Mouse (Mus musculus) midbrain, embryonic 11.5 days (tissue): ENCODE measurements at regions not wholly inside any gene's neighbourhood (a gene's known extent, or its start where the extent isn't known, plus 50 kb on each side); places are given as distances from the start of the nearest gene placed in this dataset.

Source experiments
- ATAC-seq: fragments of 200-750 bp; cut with Nextera tagmentation; 2 replicates; pipeline ENCODE4 v1.8.0; 2017; ENCODE audit warnings: moderate TSS enrichment, moderate library complexity; ENCODE audit not compliant: low FRiP score
- DNase-seq: peaks from one replicate; pipeline ENCODE4 v3.0.0; 2015; ENCODE audit warnings: low spot score; ENCODE audit errors: missing footprints
- H3K27ac ChIP-seq: fragments of 300-500 bp; sonication (generic); 2 replicates; pipeline ENCODE4 v1.5.1; 2014; ENCODE audit warnings: low read depth, low read length
- H3K27me3 ChIP-seq: fragments of 300-500 bp; sonication (generic); 2 replicates; pipeline ENCODE4 v1.6.1; 2014; ENCODE audit warnings: mild to moderate bottlenecking, low read length, moderate library complexity, mixed read lengths; ENCODE audit not compliant: control insufficient read depth, insufficient read depth
- H3K36me3 ChIP-seq: fragments of 300-500 bp; sonication (generic); 2 replicates; pipeline ENCODE4 v1.6.1; 2014; ENCODE audit warnings: mild to moderate bottlenecking, low read length, moderate library complexity, mixed read lengths; ENCODE audit not compliant: control insufficient read depth, insufficient read depth
- H3K4me1 ChIP-seq: fragments of 300-500 bp; sonication (generic); 2 replicates; pipeline ENCODE4 v1.6.1; 2014; ENCODE audit warnings: low read length; ENCODE audit not compliant: control insufficient read depth, insufficient read depth
- H3K4me2 ChIP-seq: fragments of 300-500 bp; sonication (generic); 2 replicates; pipeline ENCODE4 v1.6.1; 2014; ENCODE audit warnings: mild to moderate bottlenecking, moderate library complexity
- H3K4me3 ChIP-seq: fragments of 300-500 bp; sonication (generic); 2 replicates; pipeline ENCODE4 v1.5.1; 2014; ENCODE audit warnings: low read depth, low read length
- H3K9ac ChIP-seq: fragments of 300-500 bp; sonication (generic); 2 replicates; pipeline ENCODE4 v1.6.1; 2014; ENCODE audit warnings: low read length
- H3K9me3 ChIP-seq: fragments of 300-500 bp; sonication (generic); 2 replicates; pipeline ENCODE4 v1.6.1; 2016; ENCODE audit warnings: low read length; ENCODE audit not compliant: control insufficient read depth
- WGBS: fragments of 180-500 bp; shearing (Covaris S2); extraction: QIAGEN DNeasy Blood & Tissue Kit; methylation state at CpG from one replicate; pipeline ENCODE4 v1.1.7; 2014; 5-methylcytosine and 5-hydroxymethylcytosine counted together

DNA sequence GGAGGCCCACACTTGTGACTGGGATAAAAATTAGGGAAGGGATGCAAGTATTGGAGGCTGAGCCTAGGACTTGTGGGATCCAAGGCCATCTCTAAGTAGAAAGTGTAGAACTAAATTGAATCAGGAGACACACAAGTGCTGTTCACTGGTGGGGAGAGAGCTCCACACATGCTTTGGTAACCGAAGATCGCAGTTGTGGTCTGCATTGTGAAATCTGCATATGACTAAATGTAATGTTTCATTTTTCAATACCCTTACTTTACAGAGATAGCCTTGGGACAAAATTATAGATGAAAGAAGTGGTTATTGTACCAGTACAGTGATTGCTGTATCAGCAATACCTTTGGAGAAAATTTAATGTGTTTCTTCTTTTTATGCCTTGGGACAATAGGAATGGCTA, 85.6 kb upstream of the Ghr start:
- H3K4me2 ChIP-seq, result no peak overlapping the region
- ATAC-seq (no peak), DNase-seq (no peak)
- 92% methylated on average over 2 of the region's 2 CpGs for WGBS
- H3K27ac ChIP-seq, result no peak overlapping the region
- no peaks in the 10 kb centered on the region for H3K27me3 ChIP-seq
- no peaks in the 10 kb centered on the region for H3K9me3 ChIP-seq
- no peaks in the 10 kb centered on the region for H3K4me1 ChIP-seq
- H3K36me3 ChIP-seq, result no peaks in the 10 kb centered on the region
- H3K4me3 ChIP-seq, result no peak overlapping the region
- H3K9ac ChIP-seq, result no peak overlapping the region

DNA sequence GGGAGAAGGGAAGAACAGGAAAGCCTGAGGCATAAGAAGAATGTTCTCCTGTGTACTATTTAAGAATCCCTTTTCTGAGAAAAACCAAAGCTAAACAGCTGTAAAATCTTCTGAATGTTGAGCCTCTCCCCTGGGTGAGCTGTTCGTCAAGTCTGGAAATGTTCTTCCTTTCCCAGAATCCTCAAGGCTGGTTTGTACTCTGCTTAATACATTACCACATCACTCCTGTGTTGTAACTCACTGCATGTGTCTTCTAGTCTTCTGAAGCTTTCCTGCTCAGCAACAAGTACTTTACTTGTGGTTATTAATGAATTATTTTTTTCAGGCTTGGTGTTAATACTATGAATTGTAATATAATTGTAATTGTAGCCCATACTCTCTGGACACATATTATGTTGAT, 65.4 kb upstream of the Ghr start:
- Histone ChIP-seq H3K27me3 (no peaks in the 10 kb centered on the region), H3K4me3 (no peak overlapping the region), H3K9ac (no peak overlapping the region), H3K36me3 (no peaks in the 10 kb centered on the region), H3K27ac (no peak overlapping the region), H3K4me1 (no peaks in the 10 kb centered on the region), H3K9me3 (no peaks in the 10 kb centered on the region), H3K4me2 (no peak overlapping the region)
- DNase-seq, result no peak
- WGBS, result 84% methylated on average over 1 of the region's 1 CpGs
- no peak for ATAC-seq

DNA sequence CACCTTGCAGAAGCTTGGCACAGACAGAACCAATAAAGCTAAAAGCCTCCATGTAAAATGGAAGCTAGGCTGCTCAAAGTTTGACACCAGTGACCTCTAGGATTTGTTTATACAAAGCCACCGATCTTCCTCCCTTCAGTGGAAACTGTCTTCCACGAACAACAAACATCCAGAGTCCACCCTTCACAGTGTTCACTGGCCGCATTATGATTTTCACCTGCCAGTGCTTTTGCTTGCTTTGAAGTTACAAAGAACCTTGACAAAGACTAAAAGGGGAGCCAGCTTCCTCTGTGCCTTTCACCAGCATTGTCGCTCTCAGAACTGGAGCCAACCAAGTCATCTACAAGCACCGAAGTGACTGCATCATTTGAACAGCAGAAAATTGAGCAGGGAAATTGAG, 56.8 kb upstream of the Ghr start:
- WGBS, result 73% methylated on average over 5 of the region's 5 CpGs
- no peak for ATAC-seq
- no peak for DNase-seq

More for the DNA sequence above, 56.8 kb upstream of the Ghr start:
- Histone ChIP-seq H3K4me1 (no peaks in the 10 kb centered on the region), H3K36me3 (no peaks in the 10 kb centered on the region), H3K27me3 (no peaks in the 10 kb centered on the region), H3K27ac (no peak overlapping the region), H3K9me3 (no peaks in the 10 kb centered on the region), H3K9ac (no peak overlapping the region), H3K4me3 (no peak overlapping the region), H3K4me2 (no peak overlapping the region)
